Mouse (Mus musculus) forebrain, embryonic 14.5 days (tissue): ENCODE results near the gene Glb1. TPM values are rescaled to one million over a fixed set of nuclear protein-coding genes. Genes with fewer than 3 reads are reported as not detected.
"Not testable (repeated sequence)": the region's sequence is repeated elsewhere in the genome, so short reads cannot be mapped to it uniquely, and the experiment has no call there.

Experiments used
- ATAC-seq: fragments of 200-750 bp; cut with Nextera tagmentation; 2 replicates; pipeline ENCODE4 v1.8.0; 2017; ENCODE audit warnings: mild to moderate bottlenecking, moderate library complexity
- DNase-seq: peaks from one replicate; pipeline ENCODE4 v3.0.0-alpha.2; 2015; ENCODE audit warnings: low spot score
- H3K27ac ChIP-seq: fragments of 300-500 bp; sonication (generic); 2 replicates; pipeline ENCODE4 v1.5.1; 2014; ENCODE audit warnings: low read depth, mild to moderate bottlenecking, control low read depth, low read length, moderate library complexity
- H3K27me3 ChIP-seq: fragments of 300-500 bp; sonication (generic); replicated peaks from 2 replicates; pipeline ENCODE4 v1.6.1; 2014; ENCODE audit warnings: low read length, control low read depth, mixed read lengths; ENCODE audit not compliant: control insufficient read depth, insufficient read depth
- H3K36me3 ChIP-seq: fragments of 300-500 bp; sonication (generic); 2 replicates; pipeline ENCODE4 v1.6.1; 2014; ENCODE audit warnings: low read length, control low read depth; ENCODE audit not compliant: control insufficient read depth, insufficient read depth
- H3K4me1 ChIP-seq: fragments of 300-500 bp; sonication (generic); 2 replicates; pipeline ENCODE4 v1.6.1; 2014; ENCODE audit warnings: antibody characterized with exemption, low read length, control low read depth; ENCODE audit not compliant: control insufficient read depth, insufficient read depth
- H3K4me2 ChIP-seq: fragments of 300-500 bp; sonication (generic); 2 replicates; pipeline ENCODE4 v1.6.1; 2014; ENCODE audit warnings: mild to moderate bottlenecking, control low read depth, low read length
- H3K4me3 ChIP-seq: fragments of 300-500 bp; sonication (generic); 2 replicates; pipeline ENCODE4 v1.5.1; 2014; ENCODE audit warnings: low read depth, low read length, control low read depth
- H3K9ac ChIP-seq: fragments of 300-500 bp; sonication (generic); 2 replicates; pipeline ENCODE4 v1.6.1; 2014; ENCODE audit warnings: mild to moderate bottlenecking, low read length, control low read depth, moderate library complexity
- H3K9me3 ChIP-seq: fragments of 300-500 bp; sonication (generic); replicated peaks from 2 replicates; pipeline ENCODE4 v1.6.1; 2016; ENCODE audit warnings: low read length, control low read depth, mixed read lengths; ENCODE audit not compliant: control insufficient read depth
- WGBS: fragments of 180-500 bp; shearing (Covaris S2); extraction: QIAGEN DNeasy Blood & Tissue Kit; methylation state at CpG from one replicate; pipeline ENCODE4 v1.1.7; 2014; 5-methylcytosine and 5-hydroxymethylcytosine counted together
- polyA plus RNA-seq: library from polyadenylated mRNA; unstranded; fragments of >200 nt; fragmentation: Nextera tagmentation; extraction: Ambion mirVana; gene quantifications from 2 replicates; pipeline ENCODE4 v1.2.1, GENCODE M21; 2014

Glb1 gene
- 25.9 and 26.3 TPM in 2 replicates for polyA plus RNA-seq

- peak within 1 kb of the TSS; percentile 83 for H3K4me3 ChIP-seq
- H3K27me3 ChIP-seq = no peaks in the 10 kb centered on the region
- peaks cover 8% of the 10 kb centered on the region for H3K4me1 ChIP-seq
- H3K36me3 ChIP-seq = peaks cover 15% of the 10 kb centered on the region
- peak within 1 kb of the TSS; percentile 73 for H3K4me2 ChIP-seq
- H3K27ac ChIP-seq = peak within 1 kb of the TSS; percentile 82
- peak; percentile 92 for DNase-seq
- peak; percentile 99 for ATAC-seq
- H3K9ac ChIP-seq = peak within 1 kb of the TSS; percentile 87
- H3K9me3 ChIP-seq = no peaks in the 10 kb centered on the region
- WGBS = under 1% methylated on average over 71 of the region's 73 CpGs
Observed at GRCm38 (mm10) chr9:114400949-114401684, at the start of gene Glb1, which contains the start of gene Tmppe. Gene Glb1 (plus strand): TSS chr9:114401076. Gene Tmppe (plus strand): TSS chr9:114401105.

GRCm38 (mm10) chr9:114367783-114368470 lies 32.9 kb upstream of the Glb1 start:
- ATAC-seq (peak; percentile 93), DNase-seq (peak; percentile 89)
- no peaks in the 10 kb centered on the region for H3K4me1 ChIP-seq
- H3K4me3 ChIP-seq = peak overlapping the region; percentile 46
- H3K9ac ChIP-seq = peak overlapping the region; percentile 63
- no peaks in the 10 kb centered on the region for H3K27me3 ChIP-seq
- no peak overlapping the region for H3K27ac ChIP-seq
- H3K36me3 ChIP-seq = no peaks in the 10 kb centered on the region
- WGBS = under 1% methylated on average over 48 of the region's 48 CpGs
- H3K9me3 ChIP-seq = no peaks in the 10 kb centered on the region
- H3K4me2 ChIP-seq = peak overlapping the region; percentile 79

- no peak overlapping the region for H3K27ac ChIP-seq
Observed at GRCm38 (mm10) chr9:114368471-114368858, 32.4 kb upstream of the Glb1 start.

GRCm38 (mm10) chr9:114369389-114369788 lies 31.5 kb upstream of the Glb1 start:
- not testable (repeated sequence) for H3K4me3 ChIP-seq, H3K4me1 ChIP-seq, ATAC-seq, H3K36me3 ChIP-seq, H3K9ac ChIP-seq, H3K27ac ChIP-seq, H3K9me3 ChIP-seq, H3K4me2 ChIP-seq, H3K27me3 ChIP-seq
- 55% methylated on average over 5 of the region's 5 CpGs for WGBS
- peak; percentile 19 for DNase-seq

More at GRCm38 (mm10) chr9:114368471-114368858, 32.4 kb upstream of the Glb1 start:
- Histone ChIP-seq H3K4me2 (peak overlapping the region; percentile 79), H3K4me3 (peak overlapping the region; percentile 46), H3K9ac (peak overlapping the region; percentile 63), H3K9me3 (no peaks in the 10 kb centered on the region), H3K27me3 (no peaks in the 10 kb centered on the region), H3K4me1 (no peaks in the 10 kb centered on the region), H3K36me3 (no peaks in the 10 kb centered on the region)
- peak; percentile 27 for DNase-seq
- ATAC-seq = peak; percentile 62
- 11% methylated on average over 12 of the region's 12 CpGs for WGBS

- not testable (repeated sequence) for H3K27me3 ChIP-seq, H3K4me2 ChIP-seq, H3K36me3 ChIP-seq, H3K9ac ChIP-seq, H3K4me1 ChIP-seq, ATAC-seq, H3K9me3 ChIP-seq, H3K27ac ChIP-seq, H3K4me3 ChIP-seq
- 20% methylated on average over 5 of the region's 5 CpGs for whole genome bisulfite sequencing
- peak; percentile 24 for DNase-seq
Observed at GRCm38 (mm10) chr9:114371717-114372116, 29.2 kb upstream of the Glb1 start.

GRCm38 (mm10) chr9:114375276-114375962 lies 25.5 kb upstream of the Glb1 start:
- no peaks in the 10 kb centered on the region for H3K27me3 ChIP-seq
- no peak overlapping the region for H3K27ac ChIP-seq
- ATAC-seq = no peak
- H3K36me3 ChIP-seq = no peaks in the 10 kb centered on the region
- no peak overlapping the region for H3K4me2 ChIP-seq
- no peaks in the 10 kb centered on the region for H3K4me1 ChIP-seq
- H3K4me3 ChIP-seq = no peak overlapping the region
- WGBS = 92% methylated on average over 10 of the region's 10 CpGs
- no peaks in the 10 kb centered on the region for H3K9me3 ChIP-seq
- H3K9ac ChIP-seq = no peak overlapping the region
- DNase-seq = no peak

- DNase-seq (no peak), ATAC-seq (no peak)
- Histone ChIP-seq H3K4me3 (no peak overlapping the region), H3K36me3 (no peaks in the 10 kb centered on the region), H3K4me1 (no peaks in the 10 kb centered on the region), H3K9ac (no peak overlapping the region), H3K27me3 (no peaks in the 10 kb centered on the region), H3K9me3 (no peaks in the 10 kb centered on the region), H3K4me2 (no peak overlapping the region), H3K27ac (no peak overlapping the region)
- 93% methylated on average over 10 of the region's 10 CpGs for WGBS
Observed at GRCm38 (mm10) chr9:114377168-114377567, 23.7 kb upstream of the Glb1 start.

GRCm38 (mm10) chr9:114379871-114380270 lies 21.0 kb upstream of the Glb1 start:
- Histone ChIP-seq H3K9me3 (no peaks in the 10 kb centered on the region), H3K4me2 (no peak overlapping the region), H3K27me3 (no peaks in the 10 kb centered on the region), H3K4me3 (no peak overlapping the region), H3K4me1 (no peaks in the 10 kb centered on the region), H3K9ac (no peak overlapping the region), H3K27ac (no peak overlapping the region), H3K36me3 (no peaks in the 10 kb centered on the region)
- 91% methylated on average over 12 of the region's 12 CpGs for whole genome bisulfite sequencing
- DNase-seq (no peak), ATAC-seq (no peak)
